Comparison of ENCODE assay signal across 20 mouse cellular contexts in genomic region chr5:111678496-111678895, GRCm38 (mm10). TPM values are rescaled to one million over a fixed set of nuclear protein-coding genes. Genes with fewer than 3 reads are reported as not detected.
DNase-seq lines count a peak whose midpoint lies in the region; ATAC-seq and TF ChIP-seq lines count a peak whose summit lies in the region.
"Had no signal": no experiment of that assay in that cellular context is flagged by ENCODE, and none has a peak within 500 bp of the region (broad histone marks: within the 10 kb centered on the region; RNA-seq: fewer than 3 reads in every experiment).

No protein-coding gene starts in this region.

- H3K9ac ChIP-seq in forebrain, embryonic 11.5 days (ENCODE audit: low read length): peak overlapping the region; percentile 6; the same call in 1 of the 2 replicates
- H3K9ac ChIP-seq in limb, embryonic 12.5 days (replicated peaks): 0 out of 2 replicates have a peak overlapping the region, but pooled peaks have one; percentile 27
- no peak overlapping the region for H3K9ac ChIP-seq in lung, postnatal 0 days (replicated peaks; ENCODE audit: low read depth)
- H3K9ac ChIP-seq: intestine, embryonic 15.5 days; lung, embryonic 15.5 days had no signal

- H3K36me3 ChIP-seq in megakaryocyte, embryonic 14.5 days (replicated peaks; ENCODE audit: low read length): no peaks in the 10 kb centered on the region
- H3K36me3 ChIP-seq in forebrain, embryonic 11.5 days (ENCODE audit: control insufficient read depth, insufficient read depth, low read length): no peaks in the 10 kb centered on the region
- no peaks in the 10 kb centered on the region for H3K36me3 ChIP-seq in limb, embryonic 12.5 days
- no peaks in the 10 kb centered on the region for H3K36me3 ChIP-seq in lung, postnatal 0 days (ENCODE audit: insufficient read depth, low read length)
- H3K36me3 ChIP-seq: intestine, embryonic 15.5 days; lung, embryonic 15.5 days had no signal

- H3K4me1 ChIP-seq in megakaryocyte, embryonic 14.5 days: no peaks in the 10 kb centered on the region
- peaks cover 30% of the 10 kb centered on the region for H3K4me1 ChIP-seq in forebrain, embryonic 11.5 days (replicated peaks; ENCODE audit: control insufficient read depth, insufficient read depth, low read length)
- peaks cover 63% of the 10 kb centered on the region for H3K4me1 ChIP-seq in limb, embryonic 12.5 days (replicated peaks)
- H3K4me1 ChIP-seq in lung, postnatal 0 days (ENCODE audit: insufficient read depth, low read depth, low read length): peaks cover 9% of the 10 kb centered on the region; the same call in 1 of the 2 replicates

- TF ChIP-seq EP300 in lung, postnatal 0 days (IDR thresholded peaks at IDR 0.05): no peak

- WGBS in forebrain, embryonic 11.5 days: 33% methylated on average over 1 of the region's 1 CpGs
- WGBS in limb, embryonic 12.5 days: 16% methylated on average over 1 of the region's 1 CpGs
- WGBS in lung, postnatal 0 days: 47% methylated on average over 1 of the region's 1 CpGs

- H3K4me3 ChIP-seq in megakaryocyte, embryonic 14.5 days (replicated peaks): peak overlapping the region; percentile 54
- no peak overlapping the region for H3K4me3 ChIP-seq in forebrain, embryonic 11.5 days (ENCODE audit: low read depth, low read length)
- no peak overlapping the region for H3K4me3 ChIP-seq in limb, embryonic 12.5 days (replicated peaks)
- H3K4me3 ChIP-seq in lung, postnatal 0 days (ENCODE audit: low read depth, low read length): no peak overlapping the region
- H3K4me3 ChIP-seq: intestine, embryonic 15.5 days; lung, embryonic 15.5 days had no signal

- DNase-seq in forebrain, embryonic 11.5 days (ENCODE audit: low spot score): no peak
- peak; percentile 40 for DNase-seq in thymus, postnatal 14 days
- DNase-seq in heart, adult 18-20 months: no peak
- no peak for DNase-seq in lung, postnatal 0 days (ENCODE audit: low spot score)
- DNase-seq: cerebellum, adult 9-10 months; heart, postnatal 10 days; kidney, postnatal 4 days had no signal

- H3K27ac ChIP-seq in forebrain, embryonic 11.5 days (ENCODE audit: low read depth, low read length): peak overlapping the region; percentile 5
- 0 out of 2 replicates have a peak overlapping the region, but pooled peaks have one; percentile 29 for H3K27ac ChIP-seq in limb, embryonic 12.5 days
- H3K27ac ChIP-seq in lung, postnatal 0 days (ENCODE audit: low read length): no peak overlapping the region
- H3K27ac ChIP-seq: intestine, embryonic 15.5 days; lung, embryonic 15.5 days had no signal

- no peak for TF ChIP-seq CTCF in lung, postnatal 0 days (IDR thresholded peaks at IDR 0.05)

- ATAC-seq in megakaryocyte, adult 5-6 weeks (ENCODE audit: poor library complexity, severe bottlenecking): no peak
- peak; percentile 32 for ATAC-seq in forebrain, embryonic 11.5 days (replicated peaks; ENCODE audit: low FRiP score)
- no peak for ATAC-seq in limb, embryonic 12.5 days (ENCODE audit: insufficient number of reproducible peaks, insufficient read depth, low FRiP score, low TSS enrichment, low read depth)
- ATAC-seq in lung, postnatal 0 days: no peak
- ATAC-seq: intestine, embryonic 15.5 days had no signal

- H3K9me3 ChIP-seq in megakaryocyte, embryonic 14.5 days: no peaks in the 10 kb centered on the region
- no peaks in the 10 kb centered on the region for H3K9me3 ChIP-seq in forebrain, embryonic 11.5 days (ENCODE audit: control insufficient read depth, low read length)
- H3K9me3 ChIP-seq in limb, embryonic 12.5 days: no peaks in the 10 kb centered on the region
- no peaks in the 10 kb centered on the region for H3K9me3 ChIP-seq in lung, postnatal 0 days (ENCODE audit: low read length)
- H3K9me3 ChIP-seq: intestine, embryonic 15.5 days; lung, embryonic 15.5 days had no signal

- peaks cover 88% of the 10 kb centered on the region for H3K27me3 ChIP-seq in megakaryocyte, embryonic 14.5 days (replicated peaks)
- 0 out of 2 replicates have a peak, but pooled peaks cover 2% of the 10 kb centered on the region for H3K27me3 ChIP-seq in forebrain, embryonic 11.5 days (ENCODE audit: control insufficient read depth, insufficient read depth, low read length)
- H3K27me3 ChIP-seq in limb, embryonic 12.5 days: peaks cover 58% of the 10 kb centered on the region
- H3K27me3 ChIP-seq in lung, postnatal 0 days (replicated peaks; ENCODE audit: insufficient read depth, low read length): no peaks in the 10 kb centered on the region
- H3K27me3 ChIP-seq: intestine, embryonic 15.5 days; lung, embryonic 15.5 days had no signal

- no peak overlapping the region for H3K4me2 ChIP-seq in forebrain, embryonic 11.5 days (ENCODE audit: low read depth, low read length, severe bottlenecking)
- no peak overlapping the region for H3K4me2 ChIP-seq in limb, embryonic 12.5 days
- H3K4me2 ChIP-seq in lung, postnatal 0 days (replicated peaks; ENCODE audit: low read depth, low read length): no peak overlapping the region
- H3K4me2 ChIP-seq: intestine, embryonic 15.5 days; lung, embryonic 15.5 days had no signal

RNA-seq across cellular contexts. Expression of gene Gm26897, which starts 55.2 kb away (rescaled TPM):
- polyA plus RNA-seq in megakaryocyte, embryonic 14.5 days (2012; ENCODE audit: insufficient read depth, low replicate concordance): not detected in 2 replicates
- not detected in 2 replicates for total RNA-seq in megakaryocyte, adult 5-6 weeks (2015)
- total RNA-seq in megakaryocyte, adult 5-6 weeks (2017): not detected in 2 replicates
- polyA plus RNA-seq in forebrain, embryonic 11.5 days (2014; fragmentation: Nextera tagmentation; extraction: Ambion mirVana): not detected in 2 replicates
- not detected in 2 replicates for polyA plus RNA-seq in limb, embryonic 12.5 days (2016; fragmentation: Nextera tagmentation; extraction: Ambion mirVana)
- not detected for total RNA-seq in heart, adult 18-20 months (2021)
- polyA plus RNA-seq in lung, postnatal 0 days (2015; fragmentation: Nextera tagmentation; extraction: Ambion mirVana): not detected in 2 replicates
- total RNA-seq: granulocyte monocyte progenitor cell, adult 5-6 weeks; heart, postnatal 10 days; left cerebral cortex, adult 8-10 months; liver, adult 2 months; MEL had no signal
- polyA plus RNA-seq: C2C12; embryonic facial prominence, embryonic 14.5 days; frontal cortex, adult 2 months; intestine, embryonic 15.5 days; liver, adult 2 months; lung, embryonic 15.5 days; spleen, adult 2 months had no signal
